Mouse (Mus musculus) layer of hippocampus, postnatal 25 days (tissue): ENCODE results near the gene Esx1. TPM values are rescaled to one million over a fixed set of nuclear protein-coding genes. Genes with fewer than 3 reads are reported as not detected.

Experiments
- DNase-seq, 2 experiments: peaks; one replicate each; pipeline ENCODE4 v3.0.0; 2022; ENCODE audit warnings: mixed read lengths in 2 of 2, low spot score in 1 of 2; ENCODE audit errors: extremely low spot score in 1 of 2
- total RNA-seq, 2 experiments: library from RNA; stranded (reverse); gene quantifications; 2 replicates each; pipeline ENCODE4 v1.2.3; 2021

Gene Esx1
- not detected for total RNA-seq

DNA sequence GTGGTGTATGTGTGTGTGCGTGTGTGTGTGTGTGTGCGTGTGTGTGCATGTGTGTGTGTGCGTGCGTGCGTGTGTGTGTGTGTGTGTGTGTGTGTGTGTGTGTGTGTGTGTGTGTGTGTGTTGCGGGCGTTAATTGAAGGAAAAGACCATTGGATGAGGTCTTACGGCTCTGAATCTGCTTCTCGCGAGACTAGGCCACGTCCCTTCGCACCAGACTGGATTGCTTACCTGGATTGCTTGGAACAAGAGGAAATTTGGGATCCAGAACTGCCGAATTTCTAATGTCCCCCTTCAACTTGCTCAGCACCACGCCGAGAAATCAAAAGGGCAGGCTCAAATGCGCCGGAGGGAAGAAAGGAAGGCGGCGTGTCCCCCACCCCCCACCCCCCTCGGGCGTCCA lies at the start of gene Esx1:
Gene Esx1, minus strand, starts transcription at position 366 of the 400 bp plus-strand sequence.
- no peak for DNase-seq

- no peak for DNase-seq
Measured at GRCm38 (mm10) chrX:137170021-137170420, 48.1 kb upstream of the Esx1 start.

GRCm38 (mm10) chrX:137167658-137168057 lies 45.8 kb upstream of the Esx1 start:
- no peak for DNase-seq

- DNase-seq, result no peak
Measured at GRCm38 (mm10) chrX:137165621-137166020, 43.7 kb upstream of the Esx1 start.

DNA sequence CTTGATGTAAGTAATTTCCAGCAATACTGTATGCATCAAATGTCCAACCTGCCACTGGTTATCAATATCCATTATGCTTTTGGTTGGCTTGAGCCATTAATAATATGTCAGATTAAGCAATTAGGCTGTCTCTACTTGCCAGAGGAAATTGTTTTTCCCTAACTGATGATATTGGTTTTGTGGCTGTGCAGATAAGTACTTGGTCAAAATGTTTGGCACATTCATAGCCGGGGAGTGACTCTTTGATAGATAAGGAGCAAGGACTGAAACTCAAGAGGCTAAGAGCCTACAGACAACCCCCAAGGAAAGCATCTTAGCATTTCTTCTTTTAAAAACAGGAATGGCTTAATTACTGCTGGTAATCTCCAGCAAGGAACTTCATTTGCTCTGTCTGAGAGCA lies 40.8 kb upstream of the Esx1 start:
- DNase-seq, result no peak

DNA sequence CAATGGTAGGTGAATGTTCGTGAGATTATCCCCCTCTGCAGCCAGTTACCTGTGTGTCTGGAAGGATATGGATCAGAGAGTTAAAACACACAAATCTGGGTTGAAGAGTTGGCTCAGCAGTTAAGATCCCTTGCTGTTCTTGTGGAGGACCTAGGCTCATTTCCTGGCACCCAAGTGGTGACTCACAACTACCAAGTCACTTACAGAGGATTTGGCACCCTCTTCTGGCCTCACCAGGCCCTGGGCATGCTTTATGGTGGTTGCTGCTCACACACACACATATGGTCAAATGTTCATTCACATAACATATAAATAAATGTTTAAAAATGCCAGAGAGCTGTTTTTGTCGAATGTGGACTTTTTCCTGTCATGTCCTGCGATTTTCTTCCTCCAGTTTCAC lies 39.1 kb upstream of the Esx1 start:
- DNase-seq, result no peak

GRCm38 (mm10) chrX:137149050-137149449 lies 27.2 kb upstream of the Esx1 start:
- DNase-seq, result no peak

- DNase-seq, result no peak
Measured at GRCm38 (mm10) chrX:137144674-137145073, 22.8 kb upstream of the Esx1 start.

DNA sequence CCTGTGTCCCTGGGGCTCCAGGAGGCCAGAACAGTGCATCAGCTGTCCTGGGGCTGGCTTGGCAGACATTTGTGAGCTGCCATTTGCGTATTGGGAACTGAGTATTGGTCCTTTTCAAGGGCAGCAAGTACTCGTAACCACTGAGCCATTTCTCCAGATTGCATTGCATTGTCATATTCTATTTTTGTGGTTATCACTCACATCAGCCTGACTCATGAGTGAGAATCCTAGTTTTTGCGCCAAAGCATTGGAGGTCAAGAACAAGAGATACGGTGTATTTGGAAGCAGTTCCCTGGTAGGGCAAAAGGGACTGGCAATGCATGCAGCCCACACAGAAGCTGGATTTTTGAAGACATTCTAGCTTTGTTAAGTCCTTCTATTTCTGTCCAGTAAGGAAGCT lies 21.8 kb upstream of the Esx1 start:
- DNase-seq, result no peak

GRCm38 (mm10) chrX:137142546-137142945 lies 20.7 kb upstream of the Esx1 start:
- no peak for DNase-seq

GRCm38 (mm10) chrX:137141669-137142068 lies 19.8 kb upstream of the Esx1 start:
- peak in 1 of 2 experiments; percentile 44 for DNase-seq

DNA sequence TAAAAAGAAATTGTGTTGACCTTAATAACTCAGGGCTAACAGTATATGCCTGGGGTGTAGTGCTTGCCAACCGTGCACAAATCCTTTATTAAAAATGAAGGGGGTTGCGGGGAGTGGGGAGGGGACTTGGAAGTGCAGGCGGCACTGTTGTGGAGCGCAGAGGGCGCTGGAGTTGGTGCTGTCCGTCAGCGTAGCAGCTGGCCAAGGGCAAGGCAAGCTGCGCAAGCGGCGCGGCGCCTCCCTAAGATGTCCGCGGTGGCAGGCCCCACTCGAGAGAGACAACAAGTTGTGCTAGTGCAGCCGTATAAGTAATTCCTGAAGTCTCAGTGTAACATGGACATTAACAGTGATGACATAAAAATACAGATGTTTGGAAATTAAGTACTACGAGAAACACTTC lies 5.7 kb upstream of the Esx1 start:
- DNase-seq, result no peak

- no peak for DNase-seq
Measured at GRCm38 (mm10) chrX:137119675-137120423, 2.0 kb downstream of the Esx1 start.

- DNase-seq, result peak in 1 of 2 experiments; percentile 33
Measured at GRCm38 (mm10) chrX:137118097-137118746, 3.7 kb downstream of the Esx1 start.

DNA sequence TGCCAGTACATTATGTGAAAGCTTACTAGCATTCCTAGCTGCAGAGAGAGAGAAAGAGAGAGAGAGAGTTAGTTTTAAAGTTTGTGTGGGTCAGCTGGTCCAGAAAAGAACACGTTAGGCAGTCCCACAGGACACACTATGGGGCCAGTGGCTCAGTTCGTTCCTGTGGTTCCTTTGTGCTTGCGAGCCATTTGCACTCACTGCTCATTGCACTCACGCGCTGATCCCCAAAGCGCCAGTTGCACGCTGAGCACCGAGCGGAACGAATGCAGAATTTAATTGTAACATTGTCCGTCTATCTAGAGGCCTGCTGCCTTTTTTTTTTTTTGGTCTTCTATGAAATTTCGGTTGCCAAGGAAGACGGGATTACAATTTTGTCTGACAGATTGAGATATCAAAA lies 15.4 kb downstream of the Esx1 start:
- DNase-seq, result no peak

DNA sequence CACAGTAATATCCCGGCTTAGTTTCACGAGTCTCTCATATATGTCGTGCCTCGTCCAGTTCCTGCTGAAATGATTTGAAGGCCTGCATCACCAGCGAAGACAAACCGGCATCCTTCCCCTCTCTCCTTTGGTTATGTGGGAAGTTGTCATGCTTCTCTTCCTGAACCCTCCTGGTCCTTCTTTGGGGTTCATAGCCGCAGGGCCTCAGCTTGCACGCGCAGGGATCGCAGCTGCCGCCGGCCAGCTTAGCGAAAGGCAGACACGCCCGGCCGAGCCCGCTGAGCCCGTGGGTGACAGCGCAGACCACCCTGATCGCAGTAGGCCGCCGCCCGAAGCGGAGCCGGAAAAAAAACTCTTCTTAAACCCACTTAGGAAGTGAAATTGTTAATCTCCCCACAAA lies 17.4 kb downstream of the Esx1 start:
- no peak for DNase-seq

Other genes with a start within 250 kb of the Esx1 start
- not detected for gene H2bfm, start 194.8 kb downstream of the Esx1 start, total RNA-seq
- gene Tmsb15b2, start 146.6 kb downstream of the Esx1 start, total RNA-seq, result 10 to 100 TPM; 17.6 to 28.4 TPM
- 1 to 10 TPM; 4.3 to 5.1 TPM for gene Tmsb15l, start 145.2 kb downstream of the Esx1 start, total RNA-seq
- 1 to 10 TPM; 4.3 to 9.3 TPM for gene Tmsb15b1, start 145.2 kb downstream of the Esx1 start, total RNA-seq
- 100 to 1,000 TPM; 243 to 253 TPM for gene Zcchc18, start 128.9 kb downstream of the Esx1 start, total RNA-seq
- 10 to 100 TPM; 24.3 to 33.0 TPM for gene Slc25a53, start 83.8 kb downstream of the Esx1 start, total RNA-seq
- gene Fam199x, start 72.5 kb downstream of the Esx1 start, total RNA-seq, result 1 to 10 TPM; 7.6 to 8.8 TPM